ENCODE assay signal across 22 mouse cellular contexts in the genomic region with DNA sequence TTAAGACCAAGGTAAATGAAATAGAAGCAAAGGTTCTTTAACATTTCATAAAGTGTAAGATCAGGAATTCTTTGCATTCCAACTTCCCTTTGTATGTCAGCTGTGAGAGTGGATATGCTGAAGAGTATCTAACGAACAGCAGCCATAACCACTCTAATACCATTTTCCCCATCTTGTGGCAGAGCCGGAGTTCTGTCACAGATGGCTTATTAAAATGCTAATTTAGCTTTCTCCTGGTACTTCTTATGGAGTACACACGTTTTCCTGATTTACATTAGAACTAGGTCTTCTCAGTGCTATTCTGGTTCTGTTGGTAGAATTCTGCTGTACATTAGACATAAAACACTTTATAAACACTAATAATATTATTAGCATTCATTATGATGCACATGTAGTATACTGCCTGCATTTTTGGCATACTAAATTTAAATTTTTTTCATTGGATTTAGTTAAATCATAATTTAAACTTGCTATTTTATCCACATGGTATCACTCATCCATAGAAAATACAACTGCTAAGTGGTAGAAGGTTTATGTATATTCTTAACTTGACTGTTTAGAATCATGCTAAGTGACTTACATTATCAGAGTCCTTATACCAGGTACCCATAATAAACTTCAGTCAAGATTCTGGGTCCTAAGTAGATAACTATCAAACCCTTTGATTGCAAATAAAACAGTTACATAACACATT.
DNase-seq lines count a peak whose midpoint lies in the region; ATAC-seq and TF ChIP-seq lines count a peak whose summit lies in the region.
"Had no signal": no experiment of that assay in that cellular context is flagged by ENCODE, and none has a peak within 500 bp of the region (broad histone marks: within the 10 kb centered on the region; RNA-seq: fewer than 3 reads in every experiment).

No protein-coding gene starts in this region.

- H3K4me3 ChIP-seq in hindbrain, embryonic 11.5 days (ENCODE audit: low read depth, low read length): no peak overlapping the region
- H3K4me3 ChIP-seq in hindbrain, postnatal 0 days (ENCODE audit: low read length): no peak overlapping the region
- no peak overlapping the region for H3K4me3 ChIP-seq in forebrain, embryonic 13.5 days
- H3K4me3 ChIP-seq in hindbrain, embryonic 16.5 days (ENCODE audit: low read length): no peak overlapping the region
- no peak overlapping the region for H3K4me3 ChIP-seq in neural tube, embryonic 13.5 days
- H3K4me3 ChIP-seq: embryonic facial prominence, embryonic 10.5 days; hindbrain, embryonic 15.5 days; kidney, embryonic 15.5 days; limb, embryonic 10.5 days; liver, embryonic 12.5 days; megakaryocyte, embryonic 14.5 days; myocyte had no signal

- peak; percentile 67 for ATAC-seq in hindbrain, embryonic 11.5 days (ENCODE audit: low FRiP score)
- no peak for ATAC-seq in hindbrain, postnatal 0 days
- ATAC-seq in forebrain, embryonic 13.5 days: peak; percentile 85
- peak; percentile 65; the same call in 1 of the 2 replicates for ATAC-seq in hindbrain, embryonic 16.5 days
- peak; percentile 61 for ATAC-seq in neural tube, embryonic 13.5 days (ENCODE audit: low read depth)
- ATAC-seq: intestine, postnatal 0 days; liver, embryonic 12.5 days had no signal

- no peak overlapping the region for H3K27ac ChIP-seq in hindbrain, embryonic 11.5 days (ENCODE audit: low read depth, low read length)
- H3K27ac ChIP-seq in hindbrain, postnatal 0 days: no peak overlapping the region
- H3K27ac ChIP-seq in forebrain, embryonic 13.5 days: no peak overlapping the region
- H3K27ac ChIP-seq in hindbrain, embryonic 16.5 days (ENCODE audit: low read depth, low read length): no peak overlapping the region
- H3K27ac ChIP-seq in neural tube, embryonic 13.5 days (replicated peaks): 0 out of 2 replicates have a peak overlapping the region, but pooled peaks have one; percentile 38
- H3K27ac ChIP-seq: embryonic facial prominence, embryonic 10.5 days; hindbrain, embryonic 15.5 days; kidney, embryonic 15.5 days; limb, embryonic 10.5 days; liver, embryonic 12.5 days had no signal

- no peaks in the 10 kb centered on the region for H3K4me1 ChIP-seq in hindbrain, embryonic 11.5 days (replicated peaks; ENCODE audit: control insufficient read depth, insufficient read depth, low read length)
- H3K4me1 ChIP-seq in hindbrain, postnatal 0 days (ENCODE audit: insufficient read depth, low read length): no peaks in the 10 kb centered on the region
- peaks cover 8% of the 10 kb centered on the region; the same call in 1 of the 2 replicates for H3K4me1 ChIP-seq in forebrain, embryonic 13.5 days
- no peaks in the 10 kb centered on the region for H3K4me1 ChIP-seq in hindbrain, embryonic 16.5 days (ENCODE audit: control insufficient read depth, insufficient read depth, low read depth, low read length)
- H3K4me1 ChIP-seq in neural tube, embryonic 13.5 days (replicated peaks): peaks cover 4% of the 10 kb centered on the region
- H3K4me1 ChIP-seq: embryonic facial prominence, embryonic 10.5 days; hindbrain, embryonic 15.5 days; kidney, embryonic 15.5 days; limb, embryonic 10.5 days; liver, embryonic 12.5 days; megakaryocyte, embryonic 14.5 days had no signal

- no peak overlapping the region for H3K4me2 ChIP-seq in hindbrain, embryonic 11.5 days (replicated peaks; ENCODE audit: low read depth, low read length)
- H3K4me2 ChIP-seq in hindbrain, postnatal 0 days (ENCODE audit: low read depth, low read length): no peak overlapping the region
- no peak overlapping the region for H3K4me2 ChIP-seq in forebrain, embryonic 13.5 days
- no peak overlapping the region for H3K4me2 ChIP-seq in hindbrain, embryonic 16.5 days (ENCODE audit: low read length)
- no peak overlapping the region for H3K4me2 ChIP-seq in neural tube, embryonic 13.5 days
- H3K4me2 ChIP-seq: hindbrain, embryonic 15.5 days; kidney, embryonic 15.5 days; liver, embryonic 12.5 days had no signal

- no peaks in the 10 kb centered on the region for H3K27me3 ChIP-seq in hindbrain, embryonic 11.5 days (ENCODE audit: control insufficient read depth, insufficient read depth, low read length)
- H3K27me3 ChIP-seq in hindbrain, postnatal 0 days (ENCODE audit: insufficient read depth, low read length): no peaks in the 10 kb centered on the region
- no peaks in the 10 kb centered on the region for H3K27me3 ChIP-seq in forebrain, embryonic 13.5 days
- no peaks in the 10 kb centered on the region for H3K27me3 ChIP-seq in hindbrain, embryonic 16.5 days (replicated peaks; ENCODE audit: control insufficient read depth, insufficient read depth, low read length)
- no peaks in the 10 kb centered on the region for H3K27me3 ChIP-seq in neural tube, embryonic 13.5 days
- H3K27me3 ChIP-seq: hindbrain, embryonic 15.5 days; kidney, embryonic 15.5 days; liver, embryonic 12.5 days; megakaryocyte, embryonic 14.5 days had no signal

- no peak for DNase-seq in hindbrain, embryonic 11.5 days (ENCODE audit: low spot score)
- no peak for DNase-seq in hindbrain, postnatal 0 days (ENCODE audit: low spot score)
- DNase-seq in right cerebral cortex, postnatal 4 days: no peak
- no peak for DNase-seq in ovary, postnatal 14 days (ENCODE audit: low spot score)
- DNase-seq: adrenal gland, postnatal 36 days; cerebellum, adult 2 months; gastrocnemius, postnatal 25 days; kidney, postnatal 4 days; layer of hippocampus, adult 9-11 months; lung, adult 2 months; thymus, postnatal 14 days had no signal

- no peaks in the 10 kb centered on the region for H3K36me3 ChIP-seq in hindbrain, embryonic 11.5 days (ENCODE audit: control insufficient read depth, insufficient read depth, low read length)
- H3K36me3 ChIP-seq in hindbrain, postnatal 0 days (ENCODE audit: insufficient read depth, low read length): no peaks in the 10 kb centered on the region
- no peaks in the 10 kb centered on the region for H3K36me3 ChIP-seq in forebrain, embryonic 13.5 days (ENCODE audit: poor library complexity, severe bottlenecking)
- no peaks in the 10 kb centered on the region for H3K36me3 ChIP-seq in hindbrain, embryonic 16.5 days (ENCODE audit: control insufficient read depth, insufficient read depth, low read length)
- H3K36me3 ChIP-seq in neural tube, embryonic 13.5 days: no peaks in the 10 kb centered on the region
- H3K36me3 ChIP-seq: embryonic facial prominence, embryonic 10.5 days; hindbrain, embryonic 15.5 days; kidney, embryonic 15.5 days; limb, embryonic 10.5 days; liver, embryonic 12.5 days had no signal

- no peak for TF ChIP-seq CTCF in hindbrain, postnatal 0 days (IDR thresholded peaks at IDR 0.05; ENCODE audit: low read depth)

- 46% methylated on average over 3 of the region's 3 CpGs for WGBS in hindbrain, embryonic 11.5 days
- 30% methylated on average over 3 of the region's 3 CpGs for WGBS in hindbrain, postnatal 0 days
- WGBS in forebrain, embryonic 13.5 days: 16% methylated on average over 3 of the region's 3 CpGs
- 26% methylated on average over 3 of the region's 3 CpGs for WGBS in hindbrain, embryonic 16.5 days
- WGBS in neural tube, embryonic 13.5 days: 26% methylated on average over 3 of the region's 3 CpGs

- H3K9me3 ChIP-seq in hindbrain, embryonic 11.5 days (ENCODE audit: control insufficient read depth, low read length): no peaks in the 10 kb centered on the region
- H3K9me3 ChIP-seq in hindbrain, postnatal 0 days (ENCODE audit: low read length): no peaks in the 10 kb centered on the region
- H3K9me3 ChIP-seq in forebrain, embryonic 13.5 days (replicated peaks): no peaks in the 10 kb centered on the region
- H3K9me3 ChIP-seq in hindbrain, embryonic 16.5 days (ENCODE audit: control insufficient read depth, low read length): no peaks in the 10 kb centered on the region
- H3K9me3 ChIP-seq in neural tube, embryonic 13.5 days: no peaks in the 10 kb centered on the region
- H3K9me3 ChIP-seq: embryonic facial prominence, embryonic 10.5 days; hindbrain, embryonic 15.5 days; kidney, embryonic 15.5 days; limb, embryonic 10.5 days; liver, embryonic 12.5 days; megakaryocyte, embryonic 14.5 days had no signal

- no peak overlapping the region for H3K9ac ChIP-seq in hindbrain, embryonic 11.5 days (ENCODE audit: low read depth, low read length)
- no peak overlapping the region for H3K9ac ChIP-seq in hindbrain, postnatal 0 days (replicated peaks; ENCODE audit: low read length)
- H3K9ac ChIP-seq in forebrain, embryonic 13.5 days: no peak overlapping the region
- no peak overlapping the region for H3K9ac ChIP-seq in hindbrain, embryonic 16.5 days (ENCODE audit: low read depth, low read length)
- no peak overlapping the region for H3K9ac ChIP-seq in neural tube, embryonic 13.5 days
- H3K9ac ChIP-seq: hindbrain, embryonic 15.5 days; kidney, embryonic 15.5 days; liver, embryonic 12.5 days had no signal
